Mouse (Mus musculus) MEL (cell line): Measurements from ENCODE around the gene Zfp511. TPM values are rescaled to one million over a fixed set of nuclear protein-coding genes. Genes with fewer than 3 reads are reported as not detected.

Source experiments
- DNase-seq: peaks from one replicate; pipeline ENCODE4 v3.0.0; 2011; ENCODE audit warnings: low read depth, low spot score
- H3K27ac ChIP-seq: 2 replicates; pipeline ENCODE4 v1.5.1; 2012; ENCODE audit warnings: low read depth, mild to moderate bottlenecking, control low read depth, low read length, moderate library complexity; ENCODE audit not compliant: control insufficient read depth
- H3K27me3 ChIP-seq, 2 experiments: fragments of 150-350 bp in 1 of 2; sonication (generic) in 1 of 2; 2 replicates each; pipeline ENCODE4 v1.6.1; 2012; ENCODE audit warnings: low read length in 2 of 2, mild to moderate bottlenecking in 2 of 2, improper control_type of control experiment in 1 of 2, moderate library complexity in 1 of 2; ENCODE audit not compliant: insufficient read depth in 2 of 2, control insufficient read depth in 1 of 2
- H3K36me3 ChIP-seq, 2 experiments: 2 replicates each; pipeline ENCODE4 v1.6.1; 2012 to 2014; ENCODE audit warnings: low read length in 2 of 2, improper control_type of control experiment in 1 of 2, inconsistent platforms in 1 of 2, mild to moderate bottlenecking in 1 of 2; ENCODE audit not compliant: insufficient read depth in 2 of 2, control insufficient read depth in 1 of 2
- H3K4me1 ChIP-seq, 2 experiments: fragments of 150-350 bp in 1 of 2; sonication (generic) in 1 of 2; 2 replicates each; pipeline ENCODE4 v1.6.1; 2012; ENCODE audit warnings: low read length in 2 of 2, improper control_type of control experiment in 1 of 2, mild to moderate bottlenecking in 1 of 2; ENCODE audit not compliant: insufficient read depth in 2 of 2, control insufficient read depth in 1 of 2
- H3K4me3 ChIP-seq, 2 experiments: fragments of 150-350 bp in 1 of 2; sonication (generic) in 1 of 2; 2 replicates each; pipeline ENCODE4 v1.5.1; 2012; ENCODE audit warnings: low read depth in 2 of 2, low read length in 2 of 2, mild to moderate bottlenecking in 2 of 2, moderate library complexity in 2 of 2, control low read depth in 1 of 2, improper control_type of control experiment in 1 of 2; ENCODE audit not compliant: control insufficient read depth in 1 of 2, insufficient read depth in 1 of 2
- H3K79me2 ChIP-seq: 2 replicates; pipeline ENCODE4 v1.6.1; 2012; ENCODE audit warnings: mild to moderate bottlenecking, low read length, moderate library complexity; ENCODE audit not compliant: control insufficient read depth, poor library complexity, insufficient read depth
- H3K9ac ChIP-seq: 2 replicates; pipeline ENCODE4 v1.6.1; 2012; ENCODE audit warnings: low read depth, mild to moderate bottlenecking, control low read depth, low read length, moderate library complexity; ENCODE audit not compliant: control insufficient read depth, poor library complexity, severe bottlenecking
- H3K9me3 ChIP-seq: fragments of 150-350 bp; sonication (generic); replicated peaks from 2 replicates; pipeline ENCODE4 v1.6.1; 2012; ENCODE audit warnings: mild to moderate bottlenecking, low read length, improper control_type of control experiment, moderate library complexity; ENCODE audit not compliant: insufficient read depth
- CHD1 ChIP-seq: IDR thresholded peaks from 2 replicates; pipeline ENCODE4 v1.6.1; 2012; ENCODE audit warnings: low read depth, mild to moderate bottlenecking, inconsistent platforms, low read length, improper control_type of control experiment
- CHD2 ChIP-seq: IDR thresholded peaks from 2 replicates; pipeline ENCODE4 v1.6.1; 2011; ENCODE audit warnings: low read length, improper control_type of control experiment
- ELF1 ChIP-seq: IDR thresholded peaks from 2 replicates; pipeline ENCODE4 v1.6.1; 2014; ENCODE audit warnings: low read depth, mild to moderate bottlenecking, inconsistent platforms, low read length, improper control_type of control experiment, moderate library complexity
- EP300 ChIP-seq, 2 experiments: IDR thresholded peaks; 2 replicates each; pipeline ENCODE4 v1.6.1; 2011; ENCODE audit warnings: improper control_type of control experiment in 2 of 2, low read length in 2 of 2, low read depth in 1 of 2, mild to moderate bottlenecking in 1 of 2
- GATA1 ChIP-seq: IDR thresholded peaks from 2 replicates; pipeline ENCODE4 v1.6.1; 2011; ENCODE audit warnings: low read depth, low read length, improper control_type of control experiment
- JUND ChIP-seq: IDR thresholded peaks from 2 replicates; pipeline ENCODE4 v1.6.1; 2011; ENCODE audit warnings: low read depth, mild to moderate bottlenecking, improper control_type of control experiment, low read length
- KAT2A ChIP-seq: conservative IDR thresholded peaks from 2 replicates; pipeline ENCODE4 v1.6.1; 2012; ENCODE audit warnings: low read depth, low read length, improper control_type of control experiment, inconsistent platforms
- MAZ ChIP-seq: IDR thresholded peaks from 2 replicates; pipeline ENCODE4 v1.6.1; 2012; ENCODE audit warnings: low read depth, mild to moderate bottlenecking, inconsistent platforms, low read length, improper control_type of control experiment
- MEF2A ChIP-seq: IDR thresholded peaks from 2 replicates; pipeline ENCODE4 v1.6.1; 2014; ENCODE audit warnings: low read depth, mild to moderate bottlenecking, inconsistent platforms, low read length, improper control_type of control experiment; ENCODE audit not compliant: poor library complexity, insufficient replicate concordance, severe bottlenecking; ENCODE audit errors: extremely low read depth
- MXI1 ChIP-seq: IDR thresholded peaks from 2 replicates; pipeline ENCODE4 v1.6.1; 2011; ENCODE audit warnings: mild to moderate bottlenecking, low read depth, low read length, improper control_type of control experiment
- MYB ChIP-seq: IDR thresholded peaks from 2 replicates; pipeline ENCODE4 v1.6.1; 2011; ENCODE audit warnings: mild to moderate bottlenecking, low read depth, low read length, improper control_type of control experiment
- POLR2AphosphoS2 ChIP-seq: IDR thresholded peaks from 2 replicates; pipeline ENCODE4 v1.6.1; 2011; ENCODE audit warnings: low read length, improper control_type of control experiment
- POLR2AphosphoS5 ChIP-seq: IDR thresholded peaks from 2 replicates; pipeline ENCODE4 v1.6.1; 2012; ENCODE audit warnings: low read depth, borderline replicate concordance, mild to moderate bottlenecking, inconsistent platforms, low read length, moderate library complexity, mixed read lengths
- RCOR1 ChIP-seq: IDR thresholded peaks from 2 replicates; pipeline ENCODE4 v1.6.1; 2012; ENCODE audit warnings: low read depth, mild to moderate bottlenecking, inconsistent platforms, low read length, improper control_type of control experiment
- TAL1 ChIP-seq: IDR thresholded peaks from 2 replicates; pipeline ENCODE4 v1.6.1; 2012; ENCODE audit warnings: mild to moderate bottlenecking, inconsistent platforms, low read length, moderate library complexity, mixed read lengths
- TBP ChIP-seq: IDR thresholded peaks from 2 replicates; pipeline ENCODE4 v1.8.0; 2011; ENCODE audit warnings: low read depth, low read length, improper control_type of control experiment
- UBTF ChIP-seq: IDR thresholded peaks from 2 replicates; pipeline ENCODE4 v1.6.1; 2012; ENCODE audit warnings: low read depth, mild to moderate bottlenecking, inconsistent platforms, low read length, improper control_type of control experiment, moderate library complexity, borderline replicate concordance; ENCODE audit not compliant: insufficient read depth
- polyA plus RNA-seq, 2 experiments: library from polyadenylated mRNA; stranded (reverse) in 1 of 2; unstranded in 1 of 2; fragments of >175 nt in 1 of 2; fragments of >200 nt in 1 of 2; gene quantifications; 2 replicates each; pipeline versions ENCODE4 v1.2.1 to v1.2.4; 2012; ENCODE audit warnings: low replicate concordance in 2 of 2, low read depth in 1 of 2; ENCODE audit not compliant: insufficient read length in 2 of 2, insufficient read depth in 1 of 2, missing spikeins in 1 of 2
- total RNA-seq: library from RNA; depleted of rRNA; stranded (reverse); fragments of 300-350 nt; gene quantifications from 2 replicates; pipeline ENCODE4 v1.2.3, GENCODE M21; 2012

Zfp511 gene
- total and polyA plus RNA-seq, 3 experiments = 35.6 to 51.5 TPM; not detected in 1

GRCm38 (mm10) chr7:139998691-139999350 is 37.4 kb upstream of the Zfp511 start:
- no peak overlapping the region for H3K27ac ChIP-seq
- TF ChIP-seq GATA1 = no peak
- no peak for TF ChIP-seq TBP
- no peak overlapping the region for H3K9ac ChIP-seq
- no peaks in the 10 kb centered on the region for H3K4me1 ChIP-seq
- H3K27me3 ChIP-seq = no peaks in the 10 kb centered on the region
- DNase-seq = no peak
- no peaks in the 10 kb centered on the region for H3K9me3 ChIP-seq
- H3K4me3 ChIP-seq = no peak overlapping the region
- no peaks in the 10 kb centered on the region for H3K79me2 ChIP-seq
- peaks cover 0 to 2% of the 10 kb centered on the region in 2 experiments; a peak in 2 of 4 replicates for H3K36me3 ChIP-seq

- no peak overlapping the region for H3K4me3 ChIP-seq
- TF ChIP-seq MEF2A = no peak
- no peak for TF ChIP-seq CHD2
- TF ChIP-seq POLR2AphosphoS5 = no peak
- no peak for TF ChIP-seq JUND
- no peak for TF ChIP-seq RCOR1
- no peak for TF ChIP-seq KAT2A
- TF ChIP-seq EP300 (IDR thresholded peaks at IDR 0.05; ENCODE audit: low read depth in 1 of 2, low read length in 2 of 2) = no peak
- TF ChIP-seq TAL1 = no peak
- no peak for TF ChIP-seq MAZ
- TF ChIP-seq POLR2AphosphoS2 = no peak
- TF ChIP-seq MXI1 = no peak
- TF ChIP-seq UBTF = no peak
- TF ChIP-seq MYB = no peak
- TF ChIP-seq CHD1 = no peak
- TF ChIP-seq ELF1 = no peak
- no peak overlapping the region for H3K9ac ChIP-seq
- H3K4me1 ChIP-seq = no peaks in the 10 kb centered on the region
- H3K79me2 ChIP-seq = no peaks in the 10 kb centered on the region
- H3K36me3 ChIP-seq = peaks cover 0 to 2% of the 10 kb centered on the region in 2 experiments; a peak in 2 of 4 replicates
- no peaks in the 10 kb centered on the region for H3K9me3 ChIP-seq
- no peaks in the 10 kb centered on the region for H3K27me3 ChIP-seq
- DNase-seq = no peak
- H3K27ac ChIP-seq = no peak overlapping the region
Observed at GRCm38 (mm10) chr7:140001086-140001740, 35.0 kb upstream of the Zfp511 start.
